Mouse (Mus musculus): Measurements from ENCODE around the gene Mcoln3.

GRCm38 (mm10) chr3:146150058-146150400 lies 32.8 kb downstream of the Mcoln3 start:
- TF ChIP-seq HCFC1 (IDR thresholded peaks at IDR 0.05; ENCODE audit: borderline replicate concordance, insufficient read depth, low read length) = no peak
- no peak for TF ChIP-seq ZNF384 (IDR thresholded peaks at IDR 0.05; ENCODE audit: low read depth, low read length)
- TF ChIP-seq ZC3H11A (IDR thresholded peaks at IDR 0.05; ENCODE audit: borderline replicate concordance, low read depth, low read length) = no peak
- TF ChIP-seq CHD2 (IDR thresholded peaks at IDR 0.05; ENCODE audit: low read depth, low read length) = no peak

Measured in ES-E14 (cell line).